Mouse (Mus musculus): Measurements from ENCODE around the gene Psmd6. TPM values are rescaled to one million over a fixed set of nuclear protein-coding genes. Genes with fewer than 3 reads are reported as not detected.

The Psmd6 gene
- polyA plus RNA-seq (2017; shearing (Covaris generic)), result 119 TPM

DNA sequence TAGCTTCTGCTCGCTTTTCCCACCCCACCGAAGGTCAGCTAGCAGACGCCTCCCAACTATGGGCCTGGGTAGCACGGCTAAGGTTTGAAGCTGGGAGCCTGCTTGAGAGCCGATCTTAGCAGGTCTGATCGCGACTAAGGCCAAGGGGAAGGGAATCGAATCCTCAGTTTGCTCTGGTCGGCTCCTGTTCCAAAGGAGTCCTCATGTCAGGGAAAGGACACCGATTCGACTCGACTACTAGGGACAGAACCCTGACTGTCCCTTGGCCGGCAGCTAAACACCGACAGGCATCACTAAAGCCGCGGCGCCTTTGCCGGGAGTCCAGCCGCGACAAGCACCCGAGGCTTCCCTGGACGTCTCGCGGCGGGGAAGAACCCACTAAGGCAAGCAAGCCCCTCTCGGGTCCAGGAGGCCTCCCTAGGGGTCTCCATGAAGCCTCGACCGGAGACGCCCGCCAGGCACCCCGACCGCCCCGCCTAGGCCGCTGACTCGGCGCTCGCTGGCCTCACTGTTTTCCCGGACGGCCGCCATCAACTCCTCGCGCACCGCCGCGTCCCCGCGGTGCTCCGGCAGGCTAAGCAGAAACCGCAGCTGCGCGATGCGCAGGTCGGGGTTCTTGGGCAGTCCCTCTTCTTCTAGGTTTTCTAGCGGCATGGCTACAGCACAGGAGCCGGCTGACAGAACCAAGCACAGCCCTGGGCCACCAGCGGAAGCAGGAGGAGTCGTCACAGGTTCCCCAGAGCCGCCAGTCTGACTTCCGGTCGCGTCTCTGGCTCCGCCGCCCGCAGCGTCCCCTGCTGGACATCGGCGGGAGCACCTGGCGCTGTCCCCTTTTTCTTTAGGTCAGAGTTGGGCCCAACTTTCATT is at the start of gene Psmd6:
TSS of gene Psmd6 (minus strand) at position 755 of the 867 bp plus-strand sequence.

Other genes starting within 250 kb of the Psmd6 start
- gene Gm281, start 206.5 kb downstream of the Psmd6 start, polyA plus RNA-seq (2017; shearing (Covaris generic)), result not detected
- gene Atxn7, start 159.5 kb downstream of the Psmd6 start, polyA plus RNA-seq (2017; shearing (Covaris generic)), result 49.2 TPM
- gene Thoc7, start 159.1 kb downstream of the Psmd6 start, polyA plus RNA-seq (2017; shearing (Covaris generic)), result 137 TPM
- gene Olfr720, start 65.9 kb upstream of the Psmd6 start, polyA plus RNA-seq (2017; shearing (Covaris generic)), result not detected
- gene Olfr31, start 201.8 kb upstream of the Psmd6 start, polyA plus RNA-seq (2017; shearing (Covaris generic)), result not detected
- 3.8 TPM for gene Il3ra, start 225.3 kb upstream of the Psmd6 start, polyA plus RNA-seq (2017; shearing (Covaris generic))